In genomic region chr6:54478646-54479324, GRCm38 (mm10) we compare ENCODE assay signal across 11 mouse cellular contexts. TPM values are rescaled to one million over a fixed set of nuclear protein-coding genes. Genes with fewer than 3 reads are reported as not detected.
DNase-seq lines count a peak whose midpoint lies in the region; ATAC-seq and TF ChIP-seq lines count a peak whose summit lies in the region.
"Had no signal": no experiment of that assay in that cellular context is flagged by ENCODE, and none has a peak within 500 bp of the region (broad histone marks: within the 10 kb centered on the region; RNA-seq: fewer than 3 reads in every experiment).

No protein-coding gene starts in this region.

- H3K36me3 ChIP-seq in neural tube, embryonic 13.5 days = no peaks in the 10 kb centered on the region
- no peaks in the 10 kb centered on the region for H3K36me3 ChIP-seq in embryonic facial prominence, embryonic 14.5 days (ENCODE audit: control insufficient read depth, insufficient read depth, low read length)
- H3K36me3 ChIP-seq: liver, embryonic 13.5 days had no signal

- ATAC-seq in neural tube, embryonic 13.5 days (ENCODE audit: low read depth) = 0 out of 2 replicates have a peak, but pooled peaks have one; percentile 19
- ATAC-seq in embryonic facial prominence, embryonic 14.5 days (ENCODE audit: low read depth) = no peak

- H3K9me3 ChIP-seq in neural tube, embryonic 13.5 days = no peaks in the 10 kb centered on the region
- H3K9me3 ChIP-seq in embryonic facial prominence, embryonic 14.5 days (ENCODE audit: control insufficient read depth, low read length) = no peaks in the 10 kb centered on the region
- H3K9me3 ChIP-seq: liver, embryonic 13.5 days had no signal

- peak; percentile 61 for DNase-seq in gastrocnemius, adult 2 months
- DNase-seq in gastrocnemius, adult 8-10 months (ENCODE audit: low spot score in 2 of 2) = no peak
- no peak for DNase-seq in neural tube, embryonic 10.5 days (ENCODE audit: extremely low spot score, low spot score)
- peak; percentile 41 for DNase-seq in embryonic facial prominence, embryonic 14.5 days (ENCODE audit: low spot score)
- peak; percentile 27 for DNase-seq in skeletal muscle tissue, adult 2 months (ENCODE audit: low read depth, low spot score)
- DNase-seq in gastrocnemius, postnatal 14 days = no peak
- DNase-seq in urinary bladder, postnatal 10 days (ENCODE audit: low spot score) = no peak
- DNase-seq: heart, postnatal 36 days; liver, embryonic 13.5 days had no signal

- peaks cover 20% of the 10 kb centered on the region for H3K4me1 ChIP-seq in neural tube, embryonic 13.5 days (replicated peaks)
- H3K4me1 ChIP-seq in embryonic facial prominence, embryonic 14.5 days (ENCODE audit: control insufficient read depth, insufficient read depth, low read length) = no peaks in the 10 kb centered on the region
- H3K4me1 ChIP-seq: liver, embryonic 13.5 days had no signal

- no peak overlapping the region for H3K4me2 ChIP-seq in neural tube, embryonic 13.5 days
- H3K4me2 ChIP-seq in embryonic facial prominence, embryonic 14.5 days (ENCODE audit: low read depth, low read length) = no peak overlapping the region
- H3K4me2 ChIP-seq: liver, embryonic 13.5 days had no signal

- peak; percentile 56 for TF ChIP-seq CTCF in gastrocnemius, adult 2 months (IDR thresholded peaks at IDR 0.05)

- H3K4me3 ChIP-seq in gastrocnemius, adult 2 months = no peak overlapping the region
- H3K4me3 ChIP-seq in neural tube, embryonic 13.5 days = no peak overlapping the region
- no peak overlapping the region for H3K4me3 ChIP-seq in embryonic facial prominence, embryonic 14.5 days (ENCODE audit: low read depth, low read length)
- H3K4me3 ChIP-seq: liver, embryonic 13.5 days had no signal

- H3K27me3 ChIP-seq in neural tube, embryonic 13.5 days = peaks cover 4% of the 10 kb centered on the region; the same call in 1 of the 2 replicates
- no peaks in the 10 kb centered on the region for H3K27me3 ChIP-seq in embryonic facial prominence, embryonic 14.5 days (replicated peaks; ENCODE audit: control insufficient read depth, insufficient read depth, low read length)
- H3K27me3 ChIP-seq: liver, embryonic 13.5 days had no signal

- no peak overlapping the region for H3K27ac ChIP-seq in gastrocnemius, adult 2 months
- H3K27ac ChIP-seq in neural tube, embryonic 13.5 days (replicated peaks) = no peak overlapping the region
- H3K27ac ChIP-seq in embryonic facial prominence, embryonic 14.5 days (replicated peaks; ENCODE audit: low read depth, low read length) = no peak overlapping the region
- H3K27ac ChIP-seq: liver, embryonic 13.5 days had no signal

- no peak overlapping the region for H3K9ac ChIP-seq in neural tube, embryonic 13.5 days
- no peak overlapping the region for H3K9ac ChIP-seq in embryonic facial prominence, embryonic 14.5 days (ENCODE audit: low read depth, low read length)
- H3K9ac ChIP-seq: liver, embryonic 13.5 days had no signal

- 70% methylated on average over 5 of the region's 5 CpGs for WGBS in neural tube, embryonic 13.5 days
- 60% methylated on average over 5 of the region's 5 CpGs for WGBS in embryonic facial prominence, embryonic 14.5 days

- intact Hi-C loops in gastrocnemius, adult 2 months (cut with DNase I) = loop anchor here (5.0 kb wide), 1 partner anchor 71 kb away; no protein-coding TSS in a partner anchor
- intact Hi-C loops in gastrocnemius, postnatal 14 days (cut with DNase I; ENCODE audit: low total_unique reads) = no loop called here

RNA-seq across cellular contexts. Expression of gene Wipf3, which starts 49.4 kb away (rescaled TPM):
- 10 to 100 TPM; 11.3 to 14.3 TPM for total RNA-seq in gastrocnemius, adult 2 months (2021)
- 10 to 100 TPM; 12.5 to 17.2 (median 13.2) TPM for total RNA-seq in gastrocnemius, adult 8-10 months (2022)
- polyA plus RNA-seq in neural tube, embryonic 13.5 days (2015; fragmentation: Nextera tagmentation; extraction: Ambion mirVana) = 2.3 and 3.1 TPM in 2 replicates
- polyA plus RNA-seq in embryonic facial prominence, embryonic 14.5 days (2014; fragmentation: Nextera tagmentation; extraction: Ambion mirVana) = 1.5 and 1.7 TPM in 2 replicates
- total RNA-seq in gastrocnemius, postnatal 14 days (2021) = 10 to 100 TPM in 1 of 2 experiments, 1 to 10 TPM in 1; 9.6 to 11.7 TPM
- total RNA-seq: common myeloid progenitor, adult 5-6 weeks had no signal

Comparison
In these comparisons a context has a peak if more than half of its experiments do, and no peak if none do; other contexts are left out.
1. DNase-seq: peak in gastrocnemius, adult 2 months (single experiment), embryonic facial prominence, embryonic 14.5 days (single experiment) and skeletal muscle tissue, adult 2 months (single experiment); none in gastrocnemius, adult 8-10 months (0 of 2), neural tube, embryonic 10.5 days (single experiment), gastrocnemius, postnatal 14 days (single experiment) and urinary bladder, postnatal 10 days (single experiment).